Comparison of ENCODE assay signal across 17 mouse cellular contexts in genomic region chr2:145857864-145858263, GRCm38 (mm10). TPM values are rescaled to one million over a fixed set of nuclear protein-coding genes. Genes with fewer than 3 reads are reported as not detected.
DNase-seq lines count a peak whose midpoint lies in the region; ATAC-seq and TF ChIP-seq lines count a peak whose summit lies in the region.
"Had no signal": no experiment of that assay in that cellular context is flagged by ENCODE, and none has a peak within 500 bp of the region (broad histone marks: within the 10 kb centered on the region; RNA-seq: fewer than 3 reads in every experiment).

No protein-coding gene starts in this region.

- no peak overlapping the region for H3K4me3 ChIP-seq in hindbrain, postnatal 0 days (ENCODE audit: low read length)
- H3K4me3 ChIP-seq in hindbrain, embryonic 16.5 days (ENCODE audit: low read length): no peak overlapping the region
- H3K4me3 ChIP-seq in lung, embryonic 16.5 days (ENCODE audit: low read length): no peak overlapping the region
- H3K4me3 ChIP-seq in hindbrain, embryonic 11.5 days (ENCODE audit: low read depth, low read length): no peak overlapping the region
- H3K4me3 ChIP-seq: erythroblast, embryonic 14.5 days; heart, embryonic 15.5 days; hindbrain, embryonic 13.5 days; limb, embryonic 13.5 days; stomach, embryonic 15.5 days had no signal

- no peak for ATAC-seq in hindbrain, postnatal 0 days
- ATAC-seq in hindbrain, embryonic 16.5 days: no peak
- ATAC-seq in lung, embryonic 16.5 days (ENCODE audit: low read depth): no peak
- no peak for ATAC-seq in hindbrain, embryonic 11.5 days (ENCODE audit: low FRiP score)
- ATAC-seq: forebrain, embryonic 16.5 days; Patski had no signal

- WGBS in hindbrain, postnatal 0 days: 56% methylated on average over 8 of the region's 8 CpGs
- 62% methylated on average over 8 of the region's 8 CpGs for WGBS in hindbrain, embryonic 16.5 days
- WGBS in lung, embryonic 16.5 days: 38% methylated on average over 8 of the region's 8 CpGs
- 91% methylated on average over 8 of the region's 8 CpGs for WGBS in hindbrain, embryonic 11.5 days

- peaks cover 15% of the 10 kb centered on the region for H3K4me1 ChIP-seq in hindbrain, postnatal 0 days (ENCODE audit: insufficient read depth, low read length)
- peaks cover 17% of the 10 kb centered on the region for H3K4me1 ChIP-seq in hindbrain, embryonic 16.5 days (ENCODE audit: control insufficient read depth, insufficient read depth, low read depth, low read length)
- H3K4me1 ChIP-seq in lung, embryonic 16.5 days (replicated peaks; ENCODE audit: control insufficient read depth, insufficient read depth, low read length): peaks cover 34% of the 10 kb centered on the region
- H3K4me1 ChIP-seq in hindbrain, embryonic 11.5 days (replicated peaks; ENCODE audit: control insufficient read depth, insufficient read depth, low read length): no peaks in the 10 kb centered on the region

- TF ChIP-seq CTCF in hindbrain, postnatal 0 days (IDR thresholded peaks at IDR 0.05; ENCODE audit: low read depth): no peak

- H3K36me3 ChIP-seq in hindbrain, postnatal 0 days (ENCODE audit: insufficient read depth, low read length): no peaks in the 10 kb centered on the region
- H3K36me3 ChIP-seq in hindbrain, embryonic 16.5 days (ENCODE audit: control insufficient read depth, insufficient read depth, low read length): no peaks in the 10 kb centered on the region
- H3K36me3 ChIP-seq in lung, embryonic 16.5 days (ENCODE audit: control insufficient read depth, insufficient read depth, low read length): no peaks in the 10 kb centered on the region
- H3K36me3 ChIP-seq in hindbrain, embryonic 11.5 days (ENCODE audit: control insufficient read depth, insufficient read depth, low read length): no peaks in the 10 kb centered on the region
- H3K36me3 ChIP-seq: heart, embryonic 15.5 days; hindbrain, embryonic 13.5 days; stomach, embryonic 15.5 days had no signal

- H3K27me3 ChIP-seq in hindbrain, postnatal 0 days (ENCODE audit: insufficient read depth, low read length): no peaks in the 10 kb centered on the region
- no peaks in the 10 kb centered on the region for H3K27me3 ChIP-seq in hindbrain, embryonic 16.5 days (replicated peaks; ENCODE audit: control insufficient read depth, insufficient read depth, low read length)
- no peaks in the 10 kb centered on the region for H3K27me3 ChIP-seq in lung, embryonic 16.5 days (ENCODE audit: control insufficient read depth, insufficient read depth, low read depth, low read length)
- no peaks in the 10 kb centered on the region for H3K27me3 ChIP-seq in hindbrain, embryonic 11.5 days (ENCODE audit: control insufficient read depth, insufficient read depth, low read length)
- H3K27me3 ChIP-seq: heart, embryonic 15.5 days; hindbrain, embryonic 13.5 days; limb, embryonic 13.5 days; Patski; stomach, embryonic 15.5 days had no signal

- no peaks in the 10 kb centered on the region for H3K9me3 ChIP-seq in hindbrain, postnatal 0 days (ENCODE audit: low read length)
- H3K9me3 ChIP-seq in hindbrain, embryonic 16.5 days (ENCODE audit: control insufficient read depth, low read length): no peaks in the 10 kb centered on the region
- H3K9me3 ChIP-seq in lung, embryonic 16.5 days (ENCODE audit: control insufficient read depth, low read length): no peaks in the 10 kb centered on the region
- H3K9me3 ChIP-seq in hindbrain, embryonic 11.5 days (ENCODE audit: control insufficient read depth, low read length): no peaks in the 10 kb centered on the region
- H3K9me3 ChIP-seq: heart, embryonic 15.5 days; hindbrain, embryonic 13.5 days; limb, embryonic 13.5 days; stomach, embryonic 15.5 days had no signal

- peak; percentile 16 for DNase-seq in hindbrain, postnatal 0 days (ENCODE audit: low spot score)
- no peak for DNase-seq in lung, postnatal 25 days (ENCODE audit: low spot score)
- DNase-seq in adrenal gland, postnatal 25 days: peak; percentile 37
- DNase-seq in kidney, postnatal 25 days: peak; percentile 52 to 60
- no peak for DNase-seq in hindbrain, embryonic 11.5 days (ENCODE audit: low spot score)
- DNase-seq in urinary bladder, adult 2 months (ENCODE audit: low spot score): no peak
- DNase-seq: gastrocnemius, postnatal 36 days; layer of hippocampus, postnatal 36 days had no signal

- no peak overlapping the region for H3K9ac ChIP-seq in hindbrain, postnatal 0 days (replicated peaks; ENCODE audit: low read length)
- no peak overlapping the region for H3K9ac ChIP-seq in hindbrain, embryonic 16.5 days (ENCODE audit: low read depth, low read length)
- no peak overlapping the region for H3K9ac ChIP-seq in lung, embryonic 16.5 days (ENCODE audit: low read length)
- H3K9ac ChIP-seq in hindbrain, embryonic 11.5 days (ENCODE audit: low read depth, low read length): no peak overlapping the region
- H3K9ac ChIP-seq: heart, embryonic 15.5 days; hindbrain, embryonic 13.5 days; limb, embryonic 13.5 days; stomach, embryonic 15.5 days had no signal

- no peak overlapping the region for H3K4me2 ChIP-seq in hindbrain, postnatal 0 days (ENCODE audit: low read depth, low read length)
- no peak overlapping the region for H3K4me2 ChIP-seq in hindbrain, embryonic 16.5 days (ENCODE audit: low read length)
- H3K4me2 ChIP-seq in lung, embryonic 16.5 days (ENCODE audit: low read depth, low read length): no peak overlapping the region
- H3K4me2 ChIP-seq in hindbrain, embryonic 11.5 days (replicated peaks; ENCODE audit: low read depth, low read length): no peak overlapping the region
- H3K4me2 ChIP-seq: heart, embryonic 15.5 days; hindbrain, embryonic 13.5 days; stomach, embryonic 15.5 days had no signal

- H3K27ac ChIP-seq in hindbrain, postnatal 0 days: no peak overlapping the region
- no peak overlapping the region for H3K27ac ChIP-seq in hindbrain, embryonic 16.5 days (ENCODE audit: low read depth, low read length)
- H3K27ac ChIP-seq in lung, embryonic 16.5 days (ENCODE audit: low read length): peak overlapping the region; percentile 21
- H3K27ac ChIP-seq in hindbrain, embryonic 11.5 days (ENCODE audit: low read depth, low read length): no peak overlapping the region

RNA-seq across cellular contexts. Expression of gene Naa20, which starts 44.0 kb away (rescaled TPM):
- 104 and 105 TPM in 2 replicates for total RNA-seq in hindbrain, postnatal 0 days (2014; rRNA removed)
- 166 and 168 TPM in 2 replicates for polyA plus RNA-seq in hindbrain, postnatal 0 days (2015; fragmentation: Nextera tagmentation; extraction: Ambion mirVana)
- 126 and 139 TPM in 2 replicates for polyA plus RNA-seq in hindbrain, embryonic 16.5 days (2015; fragmentation: Nextera tagmentation; extraction: Ambion mirVana)
- polyA plus RNA-seq in lung, embryonic 16.5 days (2015; fragmentation: Nextera tagmentation; extraction: Ambion mirVana): 151 and 152 TPM in 2 replicates
- 48.6 and 57.5 TPM in 2 replicates for total RNA-seq in adrenal gland, postnatal 25 days (2021)
- 139 and 146 TPM in 2 replicates for polyA plus RNA-seq in hindbrain, embryonic 11.5 days (2014; fragmentation: Nextera tagmentation; extraction: Ambion mirVana)
- 61.3 and 78.9 TPM in 2 replicates for polyA plus RNA-seq in urinary bladder, adult 2 months (2012; rRNA removed)

Comparison
In these comparisons a context has a peak if more than half of its experiments do, and no peak if none do; other contexts are left out.
1. DNase-seq: peak in hindbrain, postnatal 0 days (single experiment), adrenal gland, postnatal 25 days (single experiment) and kidney, postnatal 25 days (2 of 2); none in lung, postnatal 25 days (single experiment), hindbrain, embryonic 11.5 days (single experiment) and urinary bladder, adult 2 months (single experiment).